Mouse (Mus musculus): ENCODE results near the gene Ccdc173. TPM values are rescaled to one million over a fixed set of nuclear protein-coding genes. Genes with fewer than 3 reads are reported as not detected.
"Not testable (repeated sequence)": the region's sequence is repeated elsewhere in the genome, so short reads cannot be mapped to it uniquely, and the experiment has no call there.

The Ccdc173 gene
- total and polyA plus RNA-seq, 2 experiments from 2014 or later, result 1.1 to 2.0 TPM

- Histone ChIP-seq H3K4me1 (ENCODE audit: insufficient read depth, low read length) (peaks cover 13% of the 10 kb centered on the region; the same call in 1 of the 2 replicates), H3K4me3 (ENCODE audit: low read depth, low read length) (no peak overlapping the region), H3K9ac (replicated peaks; ENCODE audit: low read length, poor library complexity, severe bottlenecking) (no peak overlapping the region), H3K9me3 (ENCODE audit: low read length) (no peaks in the 10 kb centered on the region), H3K27ac (ENCODE audit: low read depth, low read length) (no peak overlapping the region), H3K27me3 (ENCODE audit: insufficient read depth, low read length) (no peaks in the 10 kb centered on the region), H3K36me3 (ENCODE audit: insufficient read depth, low read length) (no peaks in the 10 kb centered on the region), H3K4me2 (ENCODE audit: low read depth, low read length, poor library complexity, severe bottlenecking) (no peak overlapping the region)
- ATAC-seq (ENCODE audit: low FRiP score) (no peak), DNase-seq (ENCODE audit: low spot score) (no peak)
- 87% methylated on average over 1 of the region's 1 CpGs for WGBS
- no peak for TF ChIP-seq CTCF (IDR thresholded peaks at IDR 0.05)
Measured at GRCm38 (mm10) chr2:69820201-69820600, 30.8 kb upstream of the Ccdc173 start.

- Histone ChIP-seq H3K9me3 (ENCODE audit: low read length) (no peaks in the 10 kb centered on the region), H3K4me1 (ENCODE audit: insufficient read depth, low read length) (peaks cover 5% of the 10 kb centered on the region; the same call in 1 of the 2 replicates), H3K4me3 (ENCODE audit: low read depth, low read length) (no peak overlapping the region), H3K4me2 (ENCODE audit: low read depth, low read length, poor library complexity, severe bottlenecking) (no peak overlapping the region), H3K9ac (replicated peaks; ENCODE audit: low read length, poor library complexity, severe bottlenecking) (no peak overlapping the region), H3K36me3 (ENCODE audit: insufficient read depth, low read length) (no peaks in the 10 kb centered on the region), H3K27me3 (ENCODE audit: insufficient read depth, low read length) (no peaks in the 10 kb centered on the region), H3K27ac (ENCODE audit: low read depth, low read length) (no peak overlapping the region)
- DNase-seq (ENCODE audit: low spot score) (no peak), ATAC-seq (ENCODE audit: low FRiP score) (no peak)
- no peak for TF ChIP-seq CTCF (IDR thresholded peaks at IDR 0.05)
- 85% methylated on average over 9 of the region's 9 CpGs for WGBS
Measured at GRCm38 (mm10) chr2:69818350-69819085, 29.1 kb upstream of the Ccdc173 start.

- Histone ChIP-seq H3K27ac (ENCODE audit: low read depth, low read length) (no peak overlapping the region), H3K4me2 (ENCODE audit: low read depth, low read length, poor library complexity, severe bottlenecking) (no peak overlapping the region), H3K4me1 (ENCODE audit: insufficient read depth, low read length) (peaks cover 2% of the 10 kb centered on the region; the same call in 1 of the 2 replicates), H3K4me3 (ENCODE audit: low read depth, low read length) (no peak overlapping the region), H3K9me3 (ENCODE audit: low read length) (no peaks in the 10 kb centered on the region), H3K36me3 (ENCODE audit: insufficient read depth, low read length) (no peaks in the 10 kb centered on the region), H3K27me3 (ENCODE audit: insufficient read depth, low read length) (no peaks in the 10 kb centered on the region), H3K9ac (replicated peaks; ENCODE audit: low read length, poor library complexity, severe bottlenecking) (no peak overlapping the region)
- 85% methylated on average over 5 of the region's 5 CpGs for WGBS
- no peak for TF ChIP-seq CTCF (IDR thresholded peaks at IDR 0.05)
- no peak for ATAC-seq (ENCODE audit: low FRiP score)
- no peak for DNase-seq (ENCODE audit: low spot score)
Measured at GRCm38 (mm10) chr2:69816575-69816974, 27.2 kb upstream of the Ccdc173 start.

GRCm38 (mm10) chr2:69811349-69811748, 22.0 kb upstream of the Ccdc173 start:
- not testable (repeated sequence) for H3K36me3 ChIP-seq (ENCODE audit: insufficient read depth, low read length); DNase-seq (ENCODE audit: low spot score); H3K27me3 ChIP-seq (ENCODE audit: insufficient read depth, low read length); ATAC-seq (ENCODE audit: low FRiP score); H3K4me1 ChIP-seq (ENCODE audit: insufficient read depth, low read length); H3K4me2 ChIP-seq (ENCODE audit: low read depth, low read length, poor library complexity, severe bottlenecking); H3K27ac ChIP-seq (ENCODE audit: low read depth, low read length); H3K4me3 ChIP-seq (ENCODE audit: low read depth, low read length); H3K9ac ChIP-seq (replicated peaks; ENCODE audit: low read length, poor library complexity, severe bottlenecking); H3K9me3 ChIP-seq (ENCODE audit: low read length)
- WGBS, result 63% methylated on average over 7 of the region's 7 CpGs

GRCm38 (mm10) chr2:69810169-69810568, 20.8 kb upstream of the Ccdc173 start:
- Histone ChIP-seq H3K27me3 (ENCODE audit: insufficient read depth, low read length) (no peaks in the 10 kb centered on the region), H3K9me3 (ENCODE audit: low read length) (no peaks in the 10 kb centered on the region), H3K4me1 (ENCODE audit: insufficient read depth, low read length) (no peaks in the 10 kb centered on the region), H3K4me3 (ENCODE audit: low read depth, low read length) (no peak overlapping the region), H3K9ac (replicated peaks; ENCODE audit: low read length, poor library complexity, severe bottlenecking) (no peak overlapping the region), H3K27ac (ENCODE audit: low read depth, low read length) (no peak overlapping the region), H3K4me2 (ENCODE audit: low read depth, low read length, poor library complexity, severe bottlenecking) (no peak overlapping the region), H3K36me3 (ENCODE audit: insufficient read depth, low read length) (no peaks in the 10 kb centered on the region)
- TF ChIP-seq CTCF (IDR thresholded peaks at IDR 0.05), result no peak
- no peak for ATAC-seq (ENCODE audit: low FRiP score)
- 57% methylated on average over 15 of the region's 15 CpGs for WGBS
- no peak for DNase-seq (ENCODE audit: low spot score)

- not testable (repeated sequence) for H3K36me3 ChIP-seq (ENCODE audit: insufficient read depth, low read length); H3K9ac ChIP-seq (replicated peaks; ENCODE audit: low read length, poor library complexity, severe bottlenecking); H3K4me3 ChIP-seq (ENCODE audit: low read depth, low read length); H3K9me3 ChIP-seq (ENCODE audit: low read length); H3K4me1 ChIP-seq (ENCODE audit: insufficient read depth, low read length); H3K27ac ChIP-seq (ENCODE audit: low read depth, low read length); H3K27me3 ChIP-seq (ENCODE audit: insufficient read depth, low read length); ATAC-seq (ENCODE audit: low FRiP score); DNase-seq (ENCODE audit: low spot score); H3K4me2 ChIP-seq (ENCODE audit: low read depth, low read length, poor library complexity, severe bottlenecking)
- 86% methylated on average over 7 of the region's 9 CpGs for WGBS
Measured at GRCm38 (mm10) chr2:69804663-69805062, 15.3 kb upstream of the Ccdc173 start.

Measured in midbrain, postnatal 0 days (tissue).